Mouse (Mus musculus) ES-E14 (cell line): ENCODE data around the gene Pomp. TPM values are rescaled to one million over a fixed set of nuclear protein-coding genes. Genes with fewer than 3 reads are reported as not detected.

Experiments used
- DNase-seq: peaks from one replicate; pipeline ENCODE4 v3.0.0-alpha.2; 2013; ENCODE audit warnings: low read depth, low spot score
- H3K27ac ChIP-seq: 2 replicates; pipeline ENCODE4 v1.5.1; 2012; ENCODE audit warnings: low read depth, mild to moderate bottlenecking, low read length, moderate library complexity, mixed read lengths; ENCODE audit not compliant: poor library complexity, insufficient read depth, severe bottlenecking
- H3K36me3 ChIP-seq: 2 replicates; pipeline ENCODE4 v1.6.1; 2012; ENCODE audit warnings: mild to moderate bottlenecking, low read length, moderate library complexity, mixed read lengths; ENCODE audit not compliant: control insufficient read depth, poor library complexity, insufficient read depth, severe bottlenecking
- H3K4me1 ChIP-seq, 2 experiments: fragments of 150-350 bp in 1 of 2; sonication (generic) in 1 of 2; 2 replicates each; pipeline ENCODE4 v1.6.1; 2012; ENCODE audit warnings: low read length in 2 of 2, mild to moderate bottlenecking in 1 of 2, mixed read lengths in 1 of 2; ENCODE audit not compliant: control insufficient read depth in 2 of 2, insufficient read depth in 2 of 2, poor library complexity in 1 of 2
- H3K4me3 ChIP-seq, 2 experiments: fragments of 150-350 bp in 1 of 2; sonication (generic) in 1 of 2; 2 replicates each; pipeline ENCODE4 v1.5.1; 2012; ENCODE audit warnings: low read length in 2 of 2, low read depth in 1 of 2, mild to moderate bottlenecking in 1 of 2, mixed read lengths in 1 of 2; ENCODE audit not compliant: insufficient read depth in 1 of 2, poor library complexity in 1 of 2, severe bottlenecking in 1 of 2
- H3K9ac ChIP-seq: 2 replicates; pipeline ENCODE4 v1.6.1; 2012; ENCODE audit warnings: low read depth, mild to moderate bottlenecking, low read length, mixed read lengths; ENCODE audit not compliant: poor library complexity, insufficient read depth, severe bottlenecking
- H3K9me3 ChIP-seq: fragments of 150-350 bp; sonication (generic); 2 replicates; pipeline ENCODE4 v1.6.1; 2012; ENCODE audit warnings: low read depth, mild to moderate bottlenecking, low read length; ENCODE audit not compliant: control insufficient read depth, insufficient read depth
- CHD2 ChIP-seq: IDR thresholded peaks from 2 replicates; pipeline ENCODE4 v1.6.1; 2014; ENCODE audit warnings: mild to moderate bottlenecking, low read depth, low read length, inconsistent platforms
- HCFC1 ChIP-seq: IDR thresholded peaks from 2 replicates; pipeline ENCODE4 v1.6.1; 2012; ENCODE audit warnings: low read length, inconsistent platforms, borderline replicate concordance; ENCODE audit not compliant: insufficient read depth
- MAFK ChIP-seq: IDR thresholded peaks from 2 replicates; pipeline ENCODE4 v1.6.1; 2014; ENCODE audit warnings: mild to moderate bottlenecking, low read depth, low read length, inconsistent platforms; ENCODE audit not compliant: insufficient read depth
- ZC3H11A ChIP-seq: IDR thresholded peaks from 2 replicates; pipeline ENCODE4 v1.6.1; 2012; ENCODE audit warnings: low read depth, mild to moderate bottlenecking, inconsistent platforms, low read length, borderline replicate concordance
- ZNF384 ChIP-seq: IDR thresholded peaks from 2 replicates; pipeline ENCODE4 v1.6.1; 2012; ENCODE audit warnings: low read depth, low read length, inconsistent platforms
- in situ Hi-C, 2 experiments: fragments of 600-800 bp; cut with MboI; formaldehyde crosslinking; loops; one replicate each; pipeline ENCODE4 v1.15.1; 2025; ENCODE audit warnings: low sequenced_read_pairs in 2 of 2, inconsistent platforms in 1 of 2; ENCODE audit not compliant: unreplicated experiment in 2 of 2
- total RNA-seq: library from RNA; depleted of rRNA; stranded (reverse); fragments of 300-350 nt; gene quantifications from 2 replicates; pipeline ENCODE4 v1.2.3, GENCODE M21; 2012

The Pomp gene
- total RNA-seq, 1 experiment = 165 TPM

GRCm38 (mm10) chr5:147816465-147816864 lies 43.8 kb upstream of the Pomp start:
- Histone ChIP-seq H3K27ac (no peak overlapping the region), H3K36me3 (no peaks in the 10 kb centered on the region; the same call in 1 of the 2 replicates), H3K9me3 (no peaks in the 10 kb centered on the region; the same call in 1 of the 2 replicates), H3K4me3 (no peak overlapping the region), H3K9ac (no peak overlapping the region), H3K4me1 (peaks cover 0 to 2% of the 10 kb centered on the region in 2 experiments; a peak in 1 of 4 replicates)
- in situ Hi-C loops = no loop called here
- TF ChIP-seq ZC3H11A (no peak), MAFK (no peak), HCFC1 (no peak), ZNF384 (no peak), CHD2 (no peak)
- no peak for DNase-seq

GRCm38 (mm10) chr5:147817747-147818496 lies 42.3 kb upstream of the Pomp start:
- no peaks in the 10 kb centered on the region for H3K36me3 ChIP-seq
- in situ Hi-C loops = no loop called here
- no peak overlapping the region for H3K27ac ChIP-seq
- no peak for TF ChIP-seq MAFK
- TF ChIP-seq ZNF384 = no peak
- no peak for TF ChIP-seq CHD2
- TF ChIP-seq HCFC1 = no peak
- TF ChIP-seq ZC3H11A = no peak
- H3K4me3 ChIP-seq = no peak overlapping the region
- H3K4me1 ChIP-seq = peaks cover 0 to 2% of the 10 kb centered on the region in 2 experiments; a peak in 1 of 4 replicates
- no peaks in the 10 kb centered on the region for H3K9me3 ChIP-seq
- no peak for DNase-seq
- H3K9ac ChIP-seq = no peak overlapping the region

DNA sequence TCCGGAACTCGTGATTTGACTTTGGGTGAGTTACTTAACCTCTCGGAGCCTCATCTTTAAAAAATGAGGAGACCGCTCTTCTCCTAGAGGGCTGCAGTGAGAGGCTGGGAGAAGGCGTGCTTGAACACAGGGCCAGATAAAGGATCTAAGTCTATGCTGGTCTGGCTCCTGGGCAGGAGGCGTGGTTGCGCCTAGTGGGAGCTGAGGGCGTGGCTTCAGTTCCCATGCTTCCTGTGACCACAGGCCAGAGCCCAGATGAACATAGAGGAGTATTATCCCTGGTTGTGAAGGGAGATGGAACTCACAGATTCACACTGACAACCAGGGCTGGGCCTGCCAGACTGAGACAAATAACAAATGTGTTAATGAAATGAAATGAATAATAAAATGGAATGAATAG lies 41.4 kb upstream of the Pomp start:
- Histone ChIP-seq H3K36me3 (no peaks in the 10 kb centered on the region), H3K9me3 (no peaks in the 10 kb centered on the region), H3K4me1 (peaks cover 0 to 2% of the 10 kb centered on the region in 2 experiments; a peak in 1 of 4 replicates), H3K27ac (no peak overlapping the region), H3K9ac (no peak overlapping the region), H3K4me3 (peak overlapping the region in 1 of 2 experiments; percentile 44; a peak in 1 of 4 replicates)
- in situ Hi-C loops = no loop called here
- no peak for DNase-seq
- TF ChIP-seq ZNF384 (no peak), HCFC1 (no peak), MAFK (no peak), CHD2 (no peak), ZC3H11A (no peak)

GRCm38 (mm10) chr5:147819895-147820294 lies 40.4 kb upstream of the Pomp start:
- peak; percentile 64 for DNase-seq
- TF ChIP-seq ZNF384 (no peak), ZC3H11A (peak; percentile 86; the same call in 1 of the 2 replicates)
- H3K36me3 ChIP-seq = no peaks in the 10 kb centered on the region
- H3K4me1 ChIP-seq = peaks cover 0 to 6% of the 10 kb centered on the region in 2 experiments; a peak in 1 of 4 replicates
- H3K4me3 ChIP-seq = no peak overlapping the region
- H3K27ac ChIP-seq = no peak overlapping the region
- no peaks in the 10 kb centered on the region for H3K9me3 ChIP-seq
- in situ Hi-C loops = no loop called here
- no peak overlapping the region for H3K9ac ChIP-seq
